Mouse (Mus musculus) C2C12 (cell line): Measurements from ENCODE around the gene Igsf3. TPM values are rescaled to one million over a fixed set of nuclear protein-coding genes. Genes with fewer than 3 reads are reported as not detected.

Experiments used
- H3K27me3 ChIP-seq: one replicate; pipeline ENCODE4 v1.6.1; 2011; ENCODE audit not compliant: control insufficient read depth, insufficient read depth, insufficient read length
- H3K36me3 ChIP-seq: one replicate; pipeline ENCODE4 v1.6.1; 2011; ENCODE audit not compliant: control insufficient read depth, insufficient read depth
- H3K4me3 ChIP-seq: one replicate; pipeline ENCODE4 v1.5.1; 2011; ENCODE audit warnings: mild to moderate bottlenecking, control low read depth; ENCODE audit not compliant: poor library complexity, insufficient read depth, severe bottlenecking
- H3K79me2 ChIP-seq: one replicate; pipeline ENCODE4 v1.6.1; 2011; ENCODE audit not compliant: control insufficient read depth, insufficient read depth
- H3K79me3 ChIP-seq: one replicate; pipeline ENCODE4 v1.6.1; 2011; ENCODE audit warnings: low read depth, control low read depth
- H3ac ChIP-seq: one replicate; pipeline ENCODE3; 2011; ENCODE audit warnings: low read depth; ENCODE audit not compliant: control insufficient read depth, insufficient read length
- CEBPB ChIP-seq: IDR thresholded peaks from one replicate; pipeline ENCODE4 v1.6.1; 2011; ENCODE audit warnings: low read depth, mild to moderate bottlenecking, control low read depth, moderate library complexity
- MAX ChIP-seq: IDR thresholded peaks from one replicate; pipeline ENCODE4 v1.6.1; 2011; ENCODE audit warnings: mild to moderate bottlenecking, control low read depth
- MYOD1 ChIP-seq: IDR thresholded peaks from one replicate; pipeline ENCODE4 v1.6.1; 2011; ENCODE audit warnings: low read depth; ENCODE audit not compliant: control insufficient read depth, insufficient read length
- polyA plus RNA-seq: library from polyadenylated mRNA; unstranded; fragments of >200 nt; fragmentation: generic; extraction: Trizol; gene quantifications from one replicate; pipeline ENCODE4 v1.2.1, GENCODE M21; 2012; ENCODE audit warnings: missing spikeins

Igsf3 gene
- polyA plus RNA-seq, 1 experiment, result 4.0 TPM

GRCm38 (mm10) chr3:101509707-101510544 lies 133.0 kb downstream of the Igsf3 start:
- TF ChIP-seq MYOD1, result no peak
- no peaks in the 10 kb centered on the region for H3K36me3 ChIP-seq
- no peak overlapping the region for H3ac ChIP-seq

GRCm38 (mm10) chr3:101510632-101511031 lies 133.7 kb downstream of the Igsf3 start:
- Histone ChIP-seq H3K36me3 (no peaks in the 10 kb centered on the region), H3K79me2 (no peaks in the 10 kb centered on the region), H3K79me3 (no peaks in the 10 kb centered on the region), H3K27me3 (no peaks in the 10 kb centered on the region), H3ac (no peak overlapping the region), H3K4me3 (no peak overlapping the region)
- TF ChIP-seq CEBPB (no peak), MAX (no peak), MYOD1 (peak; percentile 67)

More at GRCm38 (mm10) chr3:101509707-101510544, 133.0 kb downstream of the Igsf3 start:
- Histone ChIP-seq H3K27me3 (no peaks in the 10 kb centered on the region), H3K4me3 (no peak overlapping the region), H3K79me3 (no peaks in the 10 kb centered on the region), H3K79me2 (no peaks in the 10 kb centered on the region)

Other genes with a start within 250 kb of the Igsf3 start
- gene Cd2, start 89.1 kb upstream of the Igsf3 start, polyA plus RNA-seq, result not detected
- gene Atp1a1, start 227.6 kb downstream of the Igsf3 start, polyA plus RNA-seq, result 228 TPM